Mouse (Mus musculus): ENCODE results near the gene Notum.

DNA sequence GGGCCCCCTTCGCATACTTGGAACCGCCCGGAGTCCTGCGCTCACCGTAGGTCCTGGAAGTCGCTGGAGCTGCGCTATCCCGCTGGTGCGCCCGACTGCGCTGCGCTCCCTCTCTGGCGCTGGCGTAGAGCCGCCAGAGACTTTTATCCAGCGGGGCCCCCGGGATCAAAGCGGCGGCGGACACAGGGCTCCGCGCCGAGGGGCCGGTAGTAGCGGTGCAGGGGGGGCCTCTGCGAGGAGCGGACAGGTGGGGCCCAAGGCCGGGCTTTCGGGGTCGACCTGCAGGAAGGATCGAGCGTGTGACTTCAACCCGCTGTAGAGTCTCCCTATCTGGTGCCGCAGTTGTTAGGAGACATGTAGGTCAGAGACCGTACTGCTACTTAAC, at the start of gene Notum:
- TF ChIP-seq POLR2A (IDR thresholded peaks at IDR 0.05; ENCODE audit: low read depth, low read length) (no peak), CTCF (IDR thresholded peaks at IDR 0.05; ENCODE audit: extremely low read depth, insufficient read length, insufficient replicate concordance, low read depth, low read length) (no peak)

Measured in small intestine, adult 2 months (tissue).